Mouse (Mus musculus) adrenal gland, postnatal 4 days (tissue): ENCODE measurements around the gene Ldlr. TPM values are rescaled to one million over a fixed set of nuclear protein-coding genes. Genes with fewer than 3 reads are reported as not detected.
A peak's percentile ranks its signal among the peaks of the same experiment; 100 is the strongest.
"Not testable (repeated sequence)": the region's sequence is repeated elsewhere in the genome, so short reads cannot be mapped to it uniquely, and the experiment has no call there.

Experiments
- DNase-seq, 2 experiments: peaks; one replicate each; pipeline ENCODE4 v3.0.0; 2021 to 2022; ENCODE audit warnings: low spot score in 2 of 2, mixed read lengths in 2 of 2
- total RNA-seq, 2 experiments: library from RNA; stranded (reverse); gene quantifications; 2 replicates each; pipeline ENCODE4 v1.2.3; 2021

The Ldlr gene
- total RNA-seq, 2 experiments from 2014 or later = 26.7 to 31.9 TPM

DNA sequence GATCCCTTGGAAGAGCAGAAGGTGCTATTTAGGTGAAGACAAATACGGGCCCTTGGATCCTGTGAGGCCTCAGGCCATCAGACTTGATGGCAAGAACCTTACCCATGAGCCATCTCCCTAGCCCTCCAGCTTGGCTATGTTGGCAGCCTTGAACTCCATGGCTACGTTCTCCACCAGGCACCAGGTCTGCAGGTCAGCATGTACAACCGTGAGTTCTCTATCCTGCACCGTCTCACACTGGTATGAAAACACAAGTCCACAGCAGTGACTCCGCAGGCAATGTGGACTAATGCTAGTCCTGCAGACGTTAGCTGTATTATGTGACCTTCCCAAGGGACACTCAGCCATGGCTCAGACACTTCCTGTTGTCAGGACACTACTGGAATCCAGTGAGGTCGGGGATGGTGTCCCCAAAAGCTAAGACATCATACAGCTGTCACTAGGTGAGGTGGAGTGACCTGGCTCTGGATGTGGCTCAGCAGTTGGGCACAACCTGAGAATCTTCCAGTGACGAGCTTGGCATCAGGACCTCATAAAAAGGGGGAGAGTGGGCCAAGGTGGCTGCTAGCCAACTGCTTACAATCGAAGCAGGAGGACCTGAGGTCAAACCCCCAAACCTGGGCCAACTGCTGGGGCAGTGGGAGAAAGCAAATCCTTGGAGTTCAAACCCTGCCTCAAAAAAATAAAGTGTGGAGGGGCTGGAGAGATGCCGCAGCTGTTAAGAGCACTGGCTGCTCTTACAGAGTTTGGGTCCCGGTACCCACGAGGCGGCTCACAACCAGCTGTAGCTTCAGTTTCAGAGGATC, 31.4 kb downstream of the Ldlr start:
- DNase-seq = no peak

DNA sequence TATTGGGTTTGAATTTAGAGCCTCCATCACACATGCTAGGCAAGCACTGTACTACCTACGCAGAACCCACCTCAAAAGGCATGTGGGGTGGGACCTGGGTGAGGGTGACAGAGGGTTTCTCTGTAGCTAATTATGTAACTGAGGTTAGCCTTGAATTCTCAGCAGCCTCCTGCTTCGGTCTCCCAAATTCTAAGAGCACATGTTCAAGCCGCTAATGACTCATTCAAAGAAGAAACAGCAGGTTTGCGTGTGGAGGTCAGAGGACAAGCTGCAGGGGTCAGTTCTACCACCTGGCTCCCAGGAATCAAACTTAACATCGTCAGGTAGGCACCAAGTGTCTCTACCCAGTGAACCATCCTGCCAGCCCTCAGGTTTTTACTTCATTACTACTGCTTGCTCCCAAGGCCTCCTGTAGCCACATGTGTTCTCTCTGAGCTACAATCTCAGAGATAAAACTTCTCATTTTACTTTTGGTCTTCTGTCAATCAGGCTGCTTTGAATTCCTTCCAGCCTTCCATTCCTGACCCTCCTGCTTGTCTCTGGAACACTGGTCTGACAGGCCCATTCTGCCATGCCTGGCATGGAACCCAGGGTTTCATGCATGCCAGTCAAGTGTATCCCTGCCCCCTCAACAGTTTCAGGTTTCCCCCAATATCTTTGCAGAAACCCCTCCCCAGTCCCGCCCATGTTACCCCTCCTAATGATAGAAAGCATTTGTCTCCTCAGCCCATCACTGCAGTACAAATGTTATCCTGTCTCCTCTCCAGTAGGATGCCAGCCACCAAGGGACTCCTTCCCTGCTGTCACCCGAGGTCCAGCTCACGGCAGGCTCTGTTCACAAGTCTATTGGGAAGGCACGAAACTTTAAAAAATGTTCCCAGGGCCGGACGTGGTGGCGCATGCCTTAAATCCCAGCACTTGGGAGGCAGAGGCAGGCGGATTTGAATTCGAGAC, 35.6 kb downstream of the Ldlr start:
- DNase-seq = no peak

DNA sequence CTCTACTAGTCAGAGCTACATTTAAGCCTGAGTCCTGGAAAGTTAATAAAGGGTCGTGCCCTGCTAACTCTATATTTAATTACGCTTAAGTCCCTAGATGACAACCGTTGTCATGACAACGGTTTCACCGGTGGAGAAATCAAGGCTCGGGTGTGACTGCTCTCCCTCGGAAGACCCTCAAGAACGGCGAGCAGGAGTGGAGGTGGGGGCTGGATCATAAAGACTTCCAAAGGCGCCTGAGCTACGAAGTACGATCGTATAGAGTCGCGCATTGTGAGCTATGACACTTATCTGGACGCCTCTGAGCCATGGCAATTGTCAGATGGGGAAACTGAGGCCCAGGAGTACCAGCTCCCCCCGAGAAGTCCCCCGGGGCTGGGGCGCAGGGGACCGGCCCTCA, 36.4 kb downstream of the Ldlr start:
- DNase-seq = no peak

DNA sequence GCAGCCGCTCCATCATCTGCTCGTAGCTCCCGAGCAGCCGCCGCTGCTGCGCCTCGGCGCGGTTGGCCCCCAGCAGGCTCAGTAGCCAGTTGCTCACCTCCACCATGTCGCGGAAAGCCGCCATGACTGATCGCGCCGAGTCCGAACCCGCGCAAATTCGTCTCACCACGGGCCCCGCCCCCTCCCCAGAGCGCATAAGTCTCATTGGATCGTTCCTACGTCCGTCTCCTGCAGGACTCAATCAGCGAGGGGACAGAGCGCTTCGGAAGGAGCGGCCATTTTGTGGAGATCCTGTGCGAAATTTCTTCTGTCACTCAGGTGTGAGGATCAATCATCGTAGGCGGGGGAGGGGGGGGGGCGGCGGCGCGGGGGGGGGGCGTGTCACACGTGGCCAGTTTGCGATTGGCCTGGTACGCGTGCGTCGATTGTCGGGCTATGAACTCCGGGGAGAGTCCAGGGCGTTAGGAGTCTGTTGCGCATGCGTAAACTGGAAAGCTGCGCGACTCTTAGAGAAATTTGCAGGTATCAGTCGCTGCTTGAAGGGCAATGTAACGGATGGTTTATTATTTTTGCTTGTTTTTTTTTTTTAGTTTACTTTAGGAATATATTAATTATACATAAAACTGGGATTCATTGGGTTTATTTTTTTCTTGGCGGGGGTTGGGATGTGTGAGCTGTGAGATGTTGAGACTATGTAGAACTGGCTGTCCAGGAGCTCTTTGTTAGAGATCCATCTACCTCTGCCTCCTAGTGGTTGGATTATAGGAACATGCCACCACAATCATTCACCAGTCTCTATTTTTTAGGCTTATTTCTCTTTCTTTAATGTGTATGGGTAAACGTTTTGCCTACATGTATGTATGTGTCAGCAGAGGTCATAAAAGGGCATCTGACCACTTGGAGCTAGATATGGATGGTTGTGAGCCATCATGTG, 37.1 kb downstream of the Ldlr start, which contains the start of gene Spc24:
Spc24 (minus strand) TSS at position 149 of the 934 bp plus-strand sequence.
- peak; percentile 87 to 90 for DNase-seq

DNA sequence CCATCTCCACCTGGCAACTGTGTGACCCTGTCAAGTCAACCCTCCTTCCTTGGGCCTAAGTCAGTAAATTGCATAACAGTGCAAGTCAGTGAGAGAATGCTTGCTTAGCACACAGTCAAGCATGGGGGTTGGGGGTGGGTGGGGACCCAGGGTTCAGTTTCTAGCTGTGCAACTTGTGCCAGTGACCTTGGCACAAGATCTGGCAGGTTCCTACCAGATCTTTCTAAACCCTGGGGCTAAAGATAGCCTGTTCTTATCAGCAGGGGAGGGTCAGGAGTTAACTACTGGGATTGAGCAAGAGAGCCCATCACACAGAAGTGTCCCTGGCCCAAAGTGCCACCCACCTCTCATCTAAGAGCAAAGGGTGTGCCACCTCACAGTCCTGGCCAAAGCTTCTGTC, 38.9 kb downstream of the Ldlr start:
- no peak for DNase-seq

DNA sequence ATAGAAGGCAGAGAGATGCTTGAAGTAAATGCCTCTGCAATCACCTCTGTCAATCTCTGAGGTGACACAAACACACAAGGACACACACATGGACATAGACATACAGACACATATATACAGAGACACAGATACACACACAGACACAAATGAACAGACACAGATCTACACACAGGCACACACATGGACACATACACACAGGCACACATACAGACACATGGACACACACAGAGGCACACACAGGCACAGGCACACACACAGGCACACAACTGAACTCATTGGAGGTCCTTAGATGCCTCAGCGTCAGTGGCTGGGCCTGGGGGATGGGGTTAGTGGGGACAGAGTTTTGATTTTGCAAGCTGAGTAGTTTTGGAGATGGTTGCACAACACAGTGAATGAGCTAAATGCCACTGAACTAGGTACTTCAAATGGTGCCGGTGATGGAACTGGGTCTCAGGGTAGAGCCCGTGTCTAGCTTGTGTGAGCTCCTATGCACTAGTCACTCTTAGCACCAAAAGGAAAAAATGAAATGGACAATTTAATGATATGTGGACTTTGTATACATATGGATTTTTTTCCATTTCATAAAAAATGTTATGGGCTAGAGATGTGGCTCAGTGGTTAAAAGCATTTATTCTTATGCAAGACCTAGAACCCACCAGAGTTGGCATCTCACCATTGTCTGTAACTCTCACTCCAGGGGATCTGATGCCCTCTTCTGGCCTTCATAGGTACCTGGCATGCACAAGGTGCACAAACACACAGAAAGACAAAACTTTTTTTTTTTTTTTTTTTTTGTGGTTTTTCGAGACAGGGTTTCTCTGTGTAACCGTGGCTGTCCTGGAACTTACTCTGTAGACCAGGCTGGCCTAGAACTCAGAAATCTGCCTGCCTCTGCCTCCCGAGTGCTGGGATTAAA, 41.1 kb downstream of the Ldlr start:
- no peak for DNase-seq

DNA sequence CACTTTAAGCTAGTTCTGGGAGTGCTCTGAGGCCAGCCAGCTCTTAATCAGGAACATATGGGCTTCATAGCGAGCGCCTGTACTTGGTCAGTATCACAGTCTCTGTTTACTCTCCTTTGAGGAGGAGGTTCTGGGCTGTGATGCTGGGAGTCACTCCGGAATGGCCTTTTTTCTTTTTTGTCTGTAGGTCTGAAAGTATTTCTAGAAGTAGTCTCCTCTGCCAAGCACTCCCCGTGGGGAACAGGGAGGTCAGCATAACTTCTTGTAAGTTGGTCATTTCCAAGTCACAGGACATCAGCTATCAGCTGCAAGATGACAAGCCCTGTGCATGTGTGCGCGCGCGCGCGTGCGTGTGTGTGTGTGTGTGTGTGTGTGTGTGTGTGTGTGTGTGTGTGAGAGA, 44.6 kb downstream of the Ldlr start:
- DNase-seq = no peak

DNA sequence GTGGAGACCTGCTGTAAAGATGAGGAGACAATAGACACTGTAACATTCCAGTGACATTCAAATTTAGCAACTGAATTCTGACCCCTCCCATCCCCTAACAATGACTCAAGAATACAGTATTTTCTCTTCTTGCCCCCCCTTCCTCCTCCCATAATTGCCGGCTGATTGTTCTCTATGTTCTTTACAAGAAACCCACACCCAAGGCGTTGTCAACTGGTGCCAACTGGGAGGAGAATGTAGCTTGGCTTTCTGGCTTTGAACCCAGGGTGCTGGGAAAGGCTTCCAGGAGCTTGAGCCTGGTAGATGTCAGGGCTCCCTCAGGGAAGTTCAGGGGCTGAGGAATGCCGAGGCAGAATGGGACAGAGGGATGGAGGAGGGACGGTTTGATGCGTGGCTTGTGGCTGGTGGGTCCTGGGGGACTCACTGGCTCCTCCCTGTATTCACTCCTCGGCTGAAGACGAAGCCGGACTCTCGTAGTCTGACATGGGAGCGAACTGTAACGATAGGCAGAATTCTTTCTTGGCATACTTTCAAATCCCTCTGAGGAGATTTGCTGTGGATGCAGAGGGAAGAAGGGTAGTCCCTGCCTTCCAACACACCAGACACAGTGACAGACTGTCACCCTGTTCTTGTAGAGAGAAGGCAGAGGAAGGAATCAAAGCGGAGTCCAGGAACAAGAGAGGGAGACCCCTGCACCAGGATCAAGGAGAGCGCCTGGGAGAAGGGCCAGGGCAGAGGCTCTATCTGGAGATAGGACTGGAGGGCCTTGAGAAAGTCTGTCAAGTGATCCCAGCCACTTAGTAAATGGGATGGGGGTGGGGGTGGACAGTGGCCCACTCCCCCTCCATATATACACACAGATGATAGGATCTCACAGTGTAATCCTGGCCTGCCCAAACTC, 45.5 kb downstream of the Ldlr start:
- no peak for DNase-seq

DNA sequence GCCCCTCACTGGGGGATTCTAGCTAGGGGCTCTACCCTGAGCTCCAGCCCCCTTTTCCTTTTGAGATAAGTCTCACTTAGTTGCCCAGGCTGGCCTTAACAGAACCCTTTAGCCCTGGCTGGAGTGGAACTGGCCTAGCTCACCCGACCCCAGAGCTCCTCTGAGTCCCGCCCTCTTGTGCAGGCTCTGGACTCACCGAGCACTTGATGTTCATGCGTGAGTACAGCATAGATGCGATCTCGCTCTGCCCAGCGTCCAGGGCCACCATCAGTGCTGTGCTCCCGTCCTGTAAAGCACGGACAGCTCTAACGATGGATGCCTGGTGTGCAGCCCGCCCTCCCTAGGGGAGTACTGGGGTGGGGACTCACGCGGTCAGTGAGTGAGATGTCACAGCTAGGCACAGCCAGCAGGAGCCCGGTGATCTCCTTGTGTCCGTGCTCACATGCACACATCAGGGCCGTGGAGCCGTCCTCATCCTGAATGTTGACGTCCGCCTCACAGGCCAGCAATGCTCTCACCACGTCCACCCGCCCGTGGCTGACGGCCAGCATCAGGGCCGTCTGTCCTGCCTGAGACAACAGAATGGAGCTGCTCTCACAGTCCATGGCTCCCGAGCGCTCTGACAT, 46.4 kb downstream of the Ldlr start:
- DNase-seq = no peak

DNA sequence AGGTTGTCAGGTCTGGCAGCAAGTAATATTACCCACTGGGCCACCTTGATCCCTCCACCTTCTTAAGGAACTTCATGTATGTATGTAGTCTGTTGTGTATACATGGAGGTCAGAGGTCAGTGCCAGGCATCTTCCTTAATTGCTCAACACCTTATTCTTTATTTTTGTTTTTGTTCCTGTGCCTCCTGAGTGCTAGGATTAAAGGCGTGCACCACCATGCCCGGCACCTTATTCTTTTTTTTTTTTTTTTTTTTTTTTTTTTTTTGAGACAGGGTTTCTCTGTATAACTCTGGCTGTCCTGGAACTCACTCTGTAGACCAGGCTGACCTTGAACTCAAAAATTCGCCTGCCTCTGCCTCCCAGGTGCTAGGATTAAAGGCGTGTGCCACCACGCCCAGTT, 50.1 kb downstream of the Ldlr start:
- not testable (repeated sequence) for DNase-seq

DNA sequence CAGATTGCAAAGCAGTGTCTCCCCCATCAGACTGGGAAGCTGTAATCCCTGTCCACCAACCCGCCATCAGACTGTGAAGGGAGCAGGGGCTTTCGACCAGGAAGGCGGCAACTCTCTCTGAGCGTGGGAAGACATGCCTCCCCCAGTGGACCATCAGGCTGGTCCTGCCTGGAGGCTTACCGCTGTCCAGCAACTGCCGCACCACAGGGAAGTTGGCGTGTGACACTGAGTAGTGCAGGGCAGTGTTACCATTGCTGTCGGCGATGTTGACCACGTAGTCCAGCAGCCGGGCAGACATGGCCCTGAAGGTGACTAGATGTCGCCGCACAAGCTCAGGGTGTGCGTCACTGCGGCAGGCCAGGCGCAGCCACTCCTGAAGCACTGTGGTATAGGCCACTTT, 51.1 kb downstream of the Ldlr start:
- DNase-seq = no peak

DNA sequence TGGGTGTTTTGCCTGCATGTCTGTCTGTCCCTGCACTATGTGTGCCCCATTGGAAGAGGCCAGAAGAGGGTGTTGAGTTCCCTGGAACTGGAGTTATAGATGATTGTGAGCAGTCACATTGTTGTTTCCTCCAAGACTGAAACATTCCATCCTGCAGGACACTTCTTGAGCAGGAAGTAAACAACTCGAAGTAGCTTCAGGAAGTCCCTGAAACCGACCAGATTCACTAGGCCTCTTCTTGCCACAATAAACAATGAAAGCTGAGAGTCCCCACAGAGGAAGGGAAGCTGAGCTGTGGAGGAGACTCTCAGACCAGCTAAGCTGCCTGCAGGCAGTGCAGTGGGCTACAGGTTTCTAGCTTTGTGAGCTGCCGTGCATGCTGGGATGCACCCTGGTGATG, 54.4 kb downstream of the Ldlr start:
- no peak for DNase-seq

DNA sequence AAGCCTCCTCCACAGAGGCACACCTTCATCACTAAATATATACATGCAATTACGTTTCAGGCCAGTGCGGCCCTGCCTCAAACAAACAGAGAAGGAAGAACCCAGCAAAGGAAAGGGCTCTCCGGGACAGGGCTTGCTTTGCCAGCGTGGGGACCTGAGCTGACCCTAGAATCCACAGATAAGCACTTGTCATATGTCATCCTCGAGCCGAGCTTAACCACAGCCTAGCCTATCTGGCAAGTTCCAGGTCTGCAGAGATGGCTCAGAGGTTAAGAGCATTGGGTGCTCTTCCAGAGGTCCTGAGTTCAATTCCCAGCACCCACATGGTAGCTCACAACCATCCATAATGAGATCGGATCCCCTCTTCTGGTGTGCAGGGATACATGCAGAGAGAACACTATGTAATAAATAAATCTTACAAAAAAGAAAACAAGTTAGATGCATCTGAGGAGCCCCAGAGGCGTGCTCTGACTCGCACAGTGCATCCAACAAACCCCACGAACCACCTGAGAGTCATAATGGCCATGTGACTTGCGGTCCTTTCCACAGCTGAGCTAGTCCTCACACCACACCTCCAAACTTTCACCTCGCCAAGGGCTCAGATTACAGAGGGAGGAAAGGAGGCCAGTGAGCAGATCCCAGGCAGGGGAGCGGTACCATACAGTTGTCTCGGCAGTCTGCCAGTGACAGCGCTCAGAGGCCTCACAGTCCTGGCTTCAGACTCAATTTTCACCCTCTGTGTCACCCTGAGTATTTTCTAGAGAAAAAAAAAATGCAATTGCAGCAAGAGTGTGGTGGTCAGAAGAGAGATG, 58.6 kb downstream of the Ldlr start:
- no peak for DNase-seq

DNA sequence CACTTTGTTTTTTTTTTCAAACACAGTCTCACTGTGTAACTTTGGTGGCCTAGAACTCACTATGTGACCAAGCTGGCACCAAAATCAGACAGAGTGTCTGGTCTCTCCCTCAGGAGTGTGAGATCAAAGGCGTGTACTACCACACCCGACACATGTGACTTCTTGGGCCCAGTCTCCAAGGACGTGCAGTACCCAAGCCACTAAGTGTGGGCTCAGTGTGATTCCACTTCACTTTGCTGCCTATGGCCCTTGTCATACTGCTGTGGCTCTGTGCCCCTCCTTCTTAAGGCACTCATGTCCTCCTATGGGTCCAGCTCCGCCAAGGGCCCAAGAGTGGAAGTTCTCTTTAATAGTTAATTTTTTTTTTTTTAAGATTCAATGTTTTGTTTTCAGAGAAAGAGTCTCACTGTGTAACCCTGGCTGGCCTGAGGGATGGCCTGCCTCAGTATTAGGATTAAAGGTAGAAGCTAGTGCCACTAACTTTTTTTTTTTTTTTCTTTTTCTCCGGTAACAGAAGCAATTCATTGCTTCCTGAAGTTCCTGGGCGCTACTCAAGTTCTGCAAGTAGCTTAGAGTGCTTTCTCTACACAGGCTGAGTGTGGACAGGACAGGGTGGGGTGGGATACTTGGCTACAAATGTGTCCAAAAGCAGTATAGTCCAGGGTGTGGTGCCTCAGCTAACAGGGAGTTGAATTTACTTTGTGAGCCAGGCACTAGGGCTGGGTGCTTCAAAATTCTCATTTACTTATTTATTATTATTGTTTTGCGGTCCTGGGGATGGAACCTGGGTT, 61.4 kb downstream of the Ldlr start:
- no peak for DNase-seq

DNA sequence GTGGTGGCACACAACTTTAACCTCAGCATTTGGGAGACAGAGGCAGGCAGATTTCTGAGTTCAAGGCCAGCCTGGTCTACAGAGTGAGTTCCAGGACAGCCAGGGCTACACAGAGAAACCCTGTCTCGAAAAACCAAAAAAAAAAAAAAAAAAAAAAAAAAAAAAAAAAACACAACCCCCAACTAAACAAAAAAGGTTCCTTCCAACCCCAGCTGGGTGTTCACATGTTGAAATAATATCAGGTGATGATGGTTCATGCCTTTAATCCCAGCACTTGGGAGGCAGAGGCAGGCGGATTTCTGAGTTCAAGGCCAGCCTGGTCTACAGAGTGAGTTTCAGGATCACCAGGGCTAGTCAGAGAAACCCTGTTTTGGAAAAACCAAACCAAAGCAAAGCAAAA, 63.0 kb downstream of the Ldlr start:
- DNase-seq = not testable (repeated sequence)

DNA sequence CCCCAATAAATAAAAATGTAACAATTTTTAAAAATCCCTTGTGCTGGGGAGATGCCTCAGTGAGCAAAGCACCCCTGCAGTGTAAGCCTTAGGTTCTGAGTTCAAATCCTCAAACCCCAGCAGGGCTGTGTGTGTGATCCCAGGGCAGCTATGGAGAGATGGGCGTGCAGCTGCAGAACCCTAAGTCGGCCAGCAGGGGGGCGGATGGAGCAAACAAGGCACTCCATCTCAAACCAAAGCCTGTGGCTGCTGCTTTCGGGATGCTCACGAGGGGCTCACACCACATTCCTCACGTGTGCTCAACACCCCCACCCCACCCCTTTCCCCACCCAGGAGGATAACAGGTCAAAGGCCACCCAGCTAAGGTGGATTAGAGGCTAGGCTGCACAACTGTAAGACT, 63.6 kb downstream of the Ldlr start:
- no peak for DNase-seq

DNA sequence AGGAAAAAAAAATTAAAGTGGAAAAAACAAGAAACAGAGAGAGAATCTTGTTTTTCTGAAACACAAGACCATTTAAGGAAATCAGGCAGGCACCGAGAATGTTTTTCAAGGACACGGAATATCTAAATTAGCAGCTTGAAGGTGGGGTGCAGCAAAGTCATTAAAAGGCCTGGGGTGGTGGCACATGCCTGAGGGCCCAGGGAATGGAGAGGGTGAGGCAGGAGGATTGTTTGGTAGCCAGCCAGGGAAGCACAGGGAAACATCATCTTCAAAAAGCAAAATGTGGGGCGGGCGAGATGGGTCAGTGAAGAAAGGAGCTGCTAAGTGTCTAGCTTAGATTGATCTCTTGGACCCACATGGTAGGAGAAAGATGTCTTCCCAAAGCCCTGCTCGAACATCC, 64.4 kb downstream of the Ldlr start:
- DNase-seq = no peak
